Mouse (Mus musculus) ES-E14 (cell line): ENCODE measurements around the gene Chst10. TPM values are rescaled to one million over a fixed set of nuclear protein-coding genes. Genes with fewer than 3 reads are reported as not detected.
A peak's percentile ranks its signal among the peaks of the same experiment; 100 is the strongest.

Source experiments
- DNase-seq: peaks from one replicate; pipeline ENCODE4 v3.0.0-alpha.2; 2013; ENCODE audit warnings: low read depth, low spot score
- H3K27ac ChIP-seq: 2 replicates; pipeline ENCODE4 v1.5.1; 2012; ENCODE audit warnings: low read depth, mild to moderate bottlenecking, low read length, moderate library complexity, mixed read lengths; ENCODE audit not compliant: poor library complexity, insufficient read depth, severe bottlenecking
- H3K36me3 ChIP-seq: 2 replicates; pipeline ENCODE4 v1.6.1; 2012; ENCODE audit warnings: mild to moderate bottlenecking, low read length, moderate library complexity, mixed read lengths; ENCODE audit not compliant: control insufficient read depth, poor library complexity, insufficient read depth, severe bottlenecking
- H3K4me1 ChIP-seq, 2 experiments: fragments of 150-350 bp in 1 of 2; sonication (generic) in 1 of 2; 2 replicates each; pipeline ENCODE4 v1.6.1; 2012; ENCODE audit warnings: low read length in 2 of 2, mild to moderate bottlenecking in 1 of 2, mixed read lengths in 1 of 2; ENCODE audit not compliant: control insufficient read depth in 2 of 2, insufficient read depth in 2 of 2, poor library complexity in 1 of 2
- H3K4me3 ChIP-seq, 2 experiments: fragments of 150-350 bp in 1 of 2; sonication (generic) in 1 of 2; 2 replicates each; pipeline ENCODE4 v1.5.1; 2012; ENCODE audit warnings: low read length in 2 of 2, low read depth in 1 of 2, mild to moderate bottlenecking in 1 of 2, mixed read lengths in 1 of 2; ENCODE audit not compliant: insufficient read depth in 1 of 2, poor library complexity in 1 of 2, severe bottlenecking in 1 of 2
- H3K9ac ChIP-seq: 2 replicates; pipeline ENCODE4 v1.6.1; 2012; ENCODE audit warnings: low read depth, mild to moderate bottlenecking, low read length, mixed read lengths; ENCODE audit not compliant: poor library complexity, insufficient read depth, severe bottlenecking
- H3K9me3 ChIP-seq: fragments of 150-350 bp; sonication (generic); 2 replicates; pipeline ENCODE4 v1.6.1; 2012; ENCODE audit warnings: low read depth, mild to moderate bottlenecking, low read length; ENCODE audit not compliant: control insufficient read depth, insufficient read depth
- CHD2 ChIP-seq: IDR thresholded peaks from 2 replicates; pipeline ENCODE4 v1.6.1; 2014; ENCODE audit warnings: mild to moderate bottlenecking, low read depth, low read length, inconsistent platforms
- HCFC1 ChIP-seq: IDR thresholded peaks from 2 replicates; pipeline ENCODE4 v1.6.1; 2012; ENCODE audit warnings: low read length, inconsistent platforms, borderline replicate concordance; ENCODE audit not compliant: insufficient read depth
- MAFK ChIP-seq: IDR thresholded peaks from 2 replicates; pipeline ENCODE4 v1.6.1; 2014; ENCODE audit warnings: mild to moderate bottlenecking, low read depth, low read length, inconsistent platforms; ENCODE audit not compliant: insufficient read depth
- ZC3H11A ChIP-seq: IDR thresholded peaks from 2 replicates; pipeline ENCODE4 v1.6.1; 2012; ENCODE audit warnings: low read depth, mild to moderate bottlenecking, inconsistent platforms, low read length, borderline replicate concordance
- ZNF384 ChIP-seq: IDR thresholded peaks from 2 replicates; pipeline ENCODE4 v1.6.1; 2012; ENCODE audit warnings: low read depth, low read length, inconsistent platforms
- in situ Hi-C, 2 experiments: fragments of 600-800 bp; cut with MboI; formaldehyde crosslinking; loops; one replicate each; pipeline ENCODE4 v1.15.1; 2025; ENCODE audit warnings: low sequenced_read_pairs in 2 of 2, inconsistent platforms in 1 of 2; ENCODE audit not compliant: unreplicated experiment in 2 of 2
- total RNA-seq: library from RNA; depleted of rRNA; stranded (reverse); fragments of 300-350 nt; gene quantifications from 2 replicates; pipeline ENCODE4 v1.2.3, GENCODE M21; 2012

Chst10 gene
- total RNA-seq, 1 experiment = 5.1 TPM

DNA sequence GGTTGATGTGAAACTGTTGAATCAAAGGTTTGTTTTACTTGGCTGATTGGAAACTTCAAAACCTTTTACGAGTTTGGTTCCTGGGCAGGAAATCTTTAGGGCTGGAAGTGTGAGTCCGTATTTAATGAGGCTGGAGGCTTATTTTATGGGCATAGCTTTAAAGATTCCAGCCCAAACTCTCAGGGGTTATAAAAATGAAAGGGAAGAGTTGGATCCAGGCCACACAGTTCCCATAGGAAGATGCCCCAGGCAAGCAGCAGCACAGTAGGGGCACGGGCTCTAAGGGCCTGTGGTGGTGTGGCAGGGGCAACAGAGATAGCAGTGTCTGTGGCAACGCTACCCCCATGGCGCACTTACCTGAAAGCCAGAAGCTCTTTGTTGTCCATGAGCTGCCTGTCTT lies 31.7 kb downstream of the Chst10 start:
- in situ Hi-C loops = loop anchor here in 1 of 2 experiments (10.0 kb wide), 1 partner anchor 69 kb away; the partner anchor contains the start of gene Nms

DNA sequence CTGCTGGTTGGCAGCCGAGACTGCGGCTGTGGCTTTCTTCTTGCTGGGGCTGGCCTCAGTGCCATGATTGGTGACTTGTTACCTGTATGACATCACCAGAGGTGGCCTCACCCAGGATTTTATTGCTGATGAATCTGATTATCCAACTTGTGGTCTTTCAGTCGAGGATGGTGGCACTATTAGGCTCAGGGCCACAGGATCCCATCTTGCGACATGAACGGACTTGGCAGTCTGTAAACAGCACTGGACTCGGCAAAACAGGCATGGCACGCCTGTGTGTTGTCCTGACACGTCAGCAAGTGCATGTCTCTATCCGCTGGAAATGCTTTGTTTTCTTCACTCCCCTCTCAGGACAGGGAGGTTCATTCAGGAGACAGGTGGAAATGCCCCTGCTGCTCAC lies 33.6 kb downstream of the Chst10 start:
- Histone ChIP-seq H3K9ac (no peak overlapping the region), H3K4me3 (no peak overlapping the region), H3K4me1 (peaks cover 0 to 8% of the 10 kb centered on the region in 2 experiments; a peak in 1 of 4 replicates), H3K9me3 (no peaks in the 10 kb centered on the region), H3K27ac (no peak overlapping the region), H3K36me3 (peaks cover 8% of the 10 kb centered on the region; the same call in 1 of the 2 replicates)
- DNase-seq = no peak
- in situ Hi-C loops = loop anchor here in 1 of 2 experiments (10.0 kb wide), 1 partner anchor 70 kb away; the partner anchor contains the start of gene Nms
- TF ChIP-seq HCFC1 (no peak), CHD2 (no peak), MAFK (no peak), ZNF384 (no peak), ZC3H11A (no peak)

More for the DNA sequence above, 31.7 kb downstream of the Chst10 start:
- no peaks in the 10 kb centered on the region for H3K9me3 ChIP-seq
- no peak overlapping the region for H3K27ac ChIP-seq
- peaks cover 0 to 13% of the 10 kb centered on the region in 2 experiments; a peak in 1 of 4 replicates for H3K4me1 ChIP-seq
- TF ChIP-seq ZNF384 (no peak), ZC3H11A (no peak), MAFK (no peak), CHD2 (no peak), HCFC1 (no peak)
- H3K4me3 ChIP-seq = no peak overlapping the region
- DNase-seq = no peak
- no peak overlapping the region for H3K9ac ChIP-seq
- peaks cover 8% of the 10 kb centered on the region; the same call in 1 of the 2 replicates for H3K36me3 ChIP-seq

DNA sequence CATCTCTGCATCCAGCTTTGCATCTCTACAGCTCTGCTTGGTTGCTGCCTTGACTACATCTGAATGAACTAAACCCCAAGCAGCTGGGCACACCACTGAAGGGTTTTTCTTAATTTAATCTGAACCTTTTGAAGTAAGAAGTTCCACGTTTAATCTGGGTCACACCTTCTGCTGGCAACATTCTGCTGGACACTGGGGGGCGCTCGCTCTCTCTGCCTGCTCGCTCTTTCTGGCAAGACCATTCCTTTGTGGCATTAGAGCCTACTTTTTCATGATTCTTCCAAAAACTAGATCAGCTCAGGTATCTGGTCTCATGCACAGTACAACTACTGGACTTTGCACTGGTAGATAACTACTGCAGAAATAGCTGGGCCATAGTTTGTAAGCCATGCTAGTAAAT lies 35.7 kb downstream of the Chst10 start:
- TF ChIP-seq MAFK (no peak), HCFC1 (no peak), ZNF384 (no peak), ZC3H11A (no peak), CHD2 (no peak)
- in situ Hi-C loops = loop anchor here in 1 of 2 experiments (10.0 kb wide), 1 partner anchor 73 kb away; the partner anchor contains the start of gene Nms
- H3K4me1 ChIP-seq = no peaks in the 10 kb centered on the region
- no peak overlapping the region for H3K9ac ChIP-seq
- H3K9me3 ChIP-seq = no peaks in the 10 kb centered on the region
- H3K27ac ChIP-seq = no peak overlapping the region
- H3K36me3 ChIP-seq = peaks cover 6% of the 10 kb centered on the region; the same call in 1 of the 2 replicates
- DNase-seq = peak; percentile 33
- H3K4me3 ChIP-seq = no peak overlapping the region

DNA sequence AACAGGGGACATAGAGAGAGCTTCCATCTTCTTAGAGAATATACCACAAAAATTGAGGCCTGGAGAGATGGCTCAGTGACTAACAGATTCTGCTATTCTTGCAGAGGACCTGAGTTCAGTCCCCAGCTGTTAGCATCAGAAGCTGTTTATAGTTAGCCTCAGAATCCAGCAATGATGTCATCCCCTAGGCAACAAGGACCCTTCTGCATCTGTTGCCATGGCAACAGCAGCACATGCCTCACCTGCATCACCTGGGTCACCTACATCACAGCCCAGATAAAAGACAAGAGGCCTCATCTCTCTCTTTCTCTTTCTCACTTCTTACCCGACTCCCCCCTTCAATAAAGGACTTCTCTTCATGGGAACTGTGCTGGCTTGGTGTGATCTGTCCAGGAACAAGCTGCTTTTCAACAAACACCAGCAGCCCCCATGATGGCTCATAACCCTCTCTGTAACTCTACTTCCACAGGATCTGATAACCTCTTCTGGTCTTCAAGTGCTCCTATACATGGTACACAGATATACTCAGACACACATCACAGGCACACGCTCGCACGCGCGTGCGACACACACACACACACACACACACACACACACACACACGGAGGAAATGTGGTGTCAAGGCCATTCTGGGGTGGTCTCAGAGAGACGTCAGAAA lies 37.0 kb downstream of the Chst10 start:
- Histone ChIP-seq H3K27ac (no peak overlapping the region), H3K9me3 (no peaks in the 10 kb centered on the region), H3K4me1 (no peaks in the 10 kb centered on the region), H3K36me3 (peaks cover 2% of the 10 kb centered on the region; the same call in 1 of the 2 replicates), H3K4me3 (no peak overlapping the region), H3K9ac (no peak overlapping the region)
- TF ChIP-seq ZC3H11A = no peak
- no peak for TF ChIP-seq ZNF384
- TF ChIP-seq HCFC1 = no peak
- no peak for TF ChIP-seq CHD2
- no peak for TF ChIP-seq MAFK
- DNase-seq = no peak
- in situ Hi-C loops = loop anchor here in 1 of 2 experiments (10.0 kb wide), 1 partner anchor 74 kb away; the partner anchor contains the start of gene Nms
